Mouse (Mus musculus) midbrain, embryonic 11.5 days (tissue): ENCODE measurements around the gene Pbdc1. TPM values are rescaled to one million over a fixed set of nuclear protein-coding genes. Genes with fewer than 3 reads are reported as not detected.
A peak's percentile ranks its signal among the peaks of the same experiment; 100 is the strongest.
"Not testable (repeated sequence)": the region's sequence is repeated elsewhere in the genome, so short reads cannot be mapped to it uniquely, and the experiment has no call there.

Source experiments
- ATAC-seq: fragments of 200-750 bp; cut with Nextera tagmentation; 2 replicates; pipeline ENCODE4 v1.8.0; 2017; ENCODE audit warnings: moderate TSS enrichment, moderate library complexity; ENCODE audit not compliant: low FRiP score
- DNase-seq: peaks from one replicate; pipeline ENCODE4 v3.0.0; 2015; ENCODE audit warnings: low spot score; ENCODE audit errors: missing footprints
- H3K27ac ChIP-seq: fragments of 300-500 bp; sonication (generic); 2 replicates; pipeline ENCODE4 v1.5.1; 2014; ENCODE audit warnings: low read depth, low read length
- H3K27me3 ChIP-seq: fragments of 300-500 bp; sonication (generic); 2 replicates; pipeline ENCODE4 v1.6.1; 2014; ENCODE audit warnings: mild to moderate bottlenecking, low read length, moderate library complexity, mixed read lengths; ENCODE audit not compliant: control insufficient read depth, insufficient read depth
- H3K36me3 ChIP-seq: fragments of 300-500 bp; sonication (generic); 2 replicates; pipeline ENCODE4 v1.6.1; 2014; ENCODE audit warnings: mild to moderate bottlenecking, low read length, moderate library complexity, mixed read lengths; ENCODE audit not compliant: control insufficient read depth, insufficient read depth
- H3K4me1 ChIP-seq: fragments of 300-500 bp; sonication (generic); 2 replicates; pipeline ENCODE4 v1.6.1; 2014; ENCODE audit warnings: low read length; ENCODE audit not compliant: control insufficient read depth, insufficient read depth
- H3K4me2 ChIP-seq: fragments of 300-500 bp; sonication (generic); 2 replicates; pipeline ENCODE4 v1.6.1; 2014; ENCODE audit warnings: mild to moderate bottlenecking, moderate library complexity
- H3K4me3 ChIP-seq: fragments of 300-500 bp; sonication (generic); 2 replicates; pipeline ENCODE4 v1.5.1; 2014; ENCODE audit warnings: low read depth, low read length
- H3K9ac ChIP-seq: fragments of 300-500 bp; sonication (generic); 2 replicates; pipeline ENCODE4 v1.6.1; 2014; ENCODE audit warnings: low read length
- H3K9me3 ChIP-seq: fragments of 300-500 bp; sonication (generic); 2 replicates; pipeline ENCODE4 v1.6.1; 2016; ENCODE audit warnings: low read length; ENCODE audit not compliant: control insufficient read depth
- WGBS: fragments of 180-500 bp; shearing (Covaris S2); extraction: QIAGEN DNeasy Blood & Tissue Kit; methylation state at CpG from one replicate; pipeline ENCODE4 v1.1.7; 2014; 5-methylcytosine and 5-hydroxymethylcytosine counted together
- polyA plus RNA-seq: library from polyadenylated mRNA; unstranded; fragments of >200 nt; fragmentation: Nextera tagmentation; extraction: Ambion mirVana; gene quantifications from 2 replicates; pipeline ENCODE4 v1.2.1, GENCODE M21; 2014

The Pbdc1 gene
- 69.9 and 73.2 TPM in 2 replicates for polyA plus RNA-seq

DNA sequence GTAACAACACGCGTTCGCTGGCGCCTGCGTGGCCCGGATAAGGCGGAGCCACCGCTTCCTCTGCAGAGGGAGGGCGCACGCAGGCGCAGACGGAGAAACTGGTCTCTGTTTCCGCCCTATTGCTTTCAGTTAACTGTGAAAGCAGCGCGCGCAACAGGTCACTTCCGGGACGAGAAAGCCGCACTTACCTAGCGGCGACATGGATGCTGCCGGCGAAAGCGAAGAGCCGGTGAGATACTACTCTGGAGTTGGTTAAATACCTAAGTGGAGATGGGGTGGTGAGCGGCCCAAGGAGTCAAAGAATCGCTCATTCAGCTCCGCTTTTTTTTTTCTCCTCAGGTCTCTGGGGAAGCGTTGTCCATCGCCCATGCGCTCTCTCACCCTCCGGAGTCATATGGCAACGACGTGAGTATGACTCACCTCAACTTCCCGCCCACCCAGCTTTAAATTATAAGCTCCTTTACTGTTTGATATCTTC lies at the start of gene Pbdc1:
TSS of gene Pbdc1 (plus strand) at position 142 of the 478 bp plus-strand sequence.
- ATAC-seq (peak; percentile 99), DNase-seq (peak; percentile 97)
- peak within 1 kb of the TSS; percentile 63 for H3K4me2 ChIP-seq
- H3K27me3 ChIP-seq = no peaks in the 10 kb centered on the region
- peaks cover 4% of the 10 kb centered on the region; the same call in 1 of the 2 replicates for H3K4me1 ChIP-seq
- H3K9me3 ChIP-seq = no peaks in the 10 kb centered on the region
- peak within 1 kb of the TSS; percentile 54 for H3K9ac ChIP-seq
- no peaks in the 10 kb centered on the region for H3K36me3 ChIP-seq
- peak within 1 kb of the TSS; percentile 52 for H3K4me3 ChIP-seq
- H3K27ac ChIP-seq = no peak within 1 kb of the TSS
- 6% methylated on average over 35 of the region's 35 CpGs for WGBS

DNA sequence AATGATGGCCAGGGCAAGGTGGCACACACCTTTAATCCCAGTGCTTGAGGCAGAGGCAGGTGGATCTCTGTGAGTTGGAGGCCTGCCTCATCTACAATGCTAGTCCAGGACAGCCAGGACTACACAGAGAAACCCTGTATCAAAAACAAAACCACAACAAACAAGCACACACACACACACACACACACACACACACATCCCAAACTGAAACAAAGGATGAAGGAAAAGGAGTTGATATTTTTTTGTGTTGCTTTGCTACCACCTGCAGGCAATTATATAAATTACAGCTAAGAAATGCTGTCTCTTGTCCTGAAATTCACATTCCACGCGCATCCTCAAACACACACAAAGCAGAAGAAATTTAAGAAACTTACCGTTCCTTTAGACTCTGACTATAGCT lies 41.9 kb upstream of the Pbdc1 start:
- ATAC-seq = no peak
- Histone ChIP-seq H3K27me3 (no peaks in the 10 kb centered on the region; the same call in 1 of the 2 replicates), H3K4me2 (no peak overlapping the region), H3K27ac (no peak overlapping the region), H3K9me3 (no peaks in the 10 kb centered on the region), H3K4me3 (no peak overlapping the region), H3K36me3 (no peaks in the 10 kb centered on the region), H3K9ac (no peak overlapping the region), H3K4me1 (no peaks in the 10 kb centered on the region)
- 91% methylated on average over 3 of the region's 3 CpGs for WGBS
- no peak for DNase-seq

DNA sequence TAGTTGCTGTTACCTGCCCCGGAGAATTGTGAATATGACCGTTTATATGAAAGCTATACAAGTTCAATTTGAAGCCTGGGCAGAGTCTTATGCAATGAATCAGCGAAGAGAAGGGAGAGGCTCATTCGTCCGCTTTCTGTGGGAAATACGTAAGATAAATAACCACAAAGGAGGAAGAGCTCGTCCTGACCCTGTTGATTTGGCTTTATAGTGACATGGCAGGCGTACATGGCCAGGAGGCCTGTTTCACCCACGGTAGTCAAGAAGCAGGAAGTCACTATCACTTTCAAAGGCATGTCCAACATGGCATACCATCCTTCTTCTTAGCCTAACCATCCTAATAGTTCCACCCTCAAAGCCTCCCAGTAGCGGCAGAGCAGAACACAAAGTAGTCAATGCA lies 15.3 kb upstream of the Pbdc1 start:
- H3K36me3 ChIP-seq = peaks cover 5% of the 10 kb centered on the region; the same call in 1 of the 2 replicates
- no peak overlapping the region for H3K4me2 ChIP-seq
- no peak overlapping the region for H3K27ac ChIP-seq
- ATAC-seq (no peak), DNase-seq (no peak)
- H3K4me1 ChIP-seq = no peaks in the 10 kb centered on the region; the same call in 1 of the 2 replicates
- no peak overlapping the region for H3K9ac ChIP-seq
- H3K4me3 ChIP-seq = no peak overlapping the region
- H3K9me3 ChIP-seq = no peaks in the 10 kb centered on the region
- WGBS = 96% methylated on average over 10 of the region's 10 CpGs
- no peaks in the 10 kb centered on the region for H3K27me3 ChIP-seq

DNA sequence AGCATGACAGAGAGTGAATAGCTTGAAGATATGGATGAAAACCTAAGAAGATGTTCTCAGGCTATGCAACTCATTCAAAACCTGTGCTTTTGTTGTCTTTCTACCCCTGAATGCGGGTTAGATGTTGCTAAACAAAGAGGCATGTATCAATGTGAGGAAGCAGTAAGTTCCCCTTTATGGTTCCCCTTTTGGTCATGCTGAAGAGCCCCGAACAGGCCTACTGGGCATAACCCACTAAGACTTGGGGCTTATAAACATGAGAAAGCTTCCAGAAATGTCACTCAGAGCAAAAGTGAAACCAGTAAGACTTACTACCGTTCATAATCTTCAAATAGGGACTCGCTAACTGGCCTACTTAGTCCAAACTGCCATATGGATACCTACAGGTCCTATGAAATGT lies 14.8 kb upstream of the Pbdc1 start:
- Histone ChIP-seq H3K4me2 (no peak overlapping the region), H3K4me1 (no peaks in the 10 kb centered on the region; the same call in 1 of the 2 replicates), H3K27ac (no peak overlapping the region), H3K4me3 (no peak overlapping the region), H3K27me3 (no peaks in the 10 kb centered on the region), H3K9ac (no peak overlapping the region), H3K36me3 (peaks cover 3% of the 10 kb centered on the region; the same call in 1 of the 2 replicates), H3K9me3 (no peaks in the 10 kb centered on the region)
- WGBS = 96% methylated on average over 4 of the region's 4 CpGs
- DNase-seq = no peak
- no peak for ATAC-seq

DNA sequence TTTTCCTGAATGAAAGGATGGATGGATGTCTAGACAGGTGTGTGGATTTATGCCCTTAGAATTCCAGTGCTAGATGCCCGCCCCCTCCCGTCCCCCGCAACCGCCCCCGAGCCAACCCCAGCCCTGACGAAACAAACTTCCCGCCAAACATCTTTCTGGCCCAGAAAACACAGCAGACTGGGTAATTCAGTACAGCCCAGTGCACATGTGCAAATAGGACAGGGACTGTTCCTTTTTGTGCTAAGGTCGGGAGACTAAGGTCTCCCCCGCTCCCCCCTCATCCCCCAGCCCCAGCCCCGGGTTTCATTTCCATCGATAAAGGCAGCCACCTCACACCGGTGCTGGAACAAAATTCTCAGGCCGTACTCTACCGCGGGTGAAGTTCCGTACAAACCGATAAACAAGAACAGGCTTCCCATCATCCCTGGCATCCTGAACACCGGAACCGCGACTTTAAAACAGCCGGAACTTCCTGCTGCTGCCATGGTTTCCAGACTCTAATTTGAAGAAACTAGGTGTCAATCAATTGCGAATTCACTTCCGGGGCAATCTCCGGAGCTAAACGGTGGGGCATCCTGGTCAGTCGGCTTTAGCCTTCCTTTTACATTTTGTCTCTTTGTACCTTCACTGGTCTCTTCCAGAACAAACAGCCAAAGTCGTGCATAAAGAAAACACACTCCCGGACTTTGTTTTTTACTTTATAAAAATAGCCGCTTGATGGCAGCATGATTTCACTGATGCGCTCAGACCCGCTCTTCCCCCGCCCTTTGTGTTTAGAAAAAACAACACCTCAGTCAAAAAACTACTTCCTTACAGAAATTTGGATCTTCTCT lies 9.7 kb upstream of the Pbdc1 start:
- peak overlapping the region; percentile 54 for H3K4me3 ChIP-seq
- peak overlapping the region; percentile 52 for H3K4me2 ChIP-seq
- ATAC-seq = peak; percentile 94
- H3K9me3 ChIP-seq = no peaks in the 10 kb centered on the region
- peak; percentile 96 for DNase-seq
- H3K36me3 ChIP-seq = no peaks in the 10 kb centered on the region
- under 1% methylated on average over 31 of the region's 32 CpGs for WGBS
- H3K27ac ChIP-seq = no peak overlapping the region
- no peaks in the 10 kb centered on the region for H3K27me3 ChIP-seq
- no peaks in the 10 kb centered on the region; the same call in 1 of the 2 replicates for H3K4me1 ChIP-seq
- peak overlapping the region; percentile 60 for H3K9ac ChIP-seq

DNA sequence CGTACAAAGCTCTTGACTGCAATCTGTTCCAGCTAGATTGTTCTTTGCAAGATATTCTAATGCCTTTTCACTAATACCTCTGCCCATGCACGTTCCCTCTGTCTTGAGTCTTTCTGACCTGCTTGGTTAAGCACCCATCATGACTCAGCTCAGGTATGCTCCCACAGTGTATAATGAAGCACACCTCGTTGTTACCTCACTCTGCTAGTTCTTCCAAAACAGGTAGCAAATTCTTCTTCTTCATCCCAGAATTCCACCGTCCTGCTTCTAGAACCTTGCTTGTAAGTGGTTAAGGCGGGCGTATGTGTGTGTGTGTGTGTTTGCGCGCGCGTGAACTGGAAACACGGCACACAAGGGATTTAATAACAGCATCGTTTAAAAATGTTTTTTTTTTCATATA lies 405 bp upstream of the Pbdc1 start:
- H3K36me3 ChIP-seq = no peaks in the 10 kb centered on the region
- H3K9me3 ChIP-seq = no peaks in the 10 kb centered on the region
- peaks cover 4% of the 10 kb centered on the region; the same call in 1 of the 2 replicates for H3K4me1 ChIP-seq
- peak overlapping the region; percentile 52 for H3K4me3 ChIP-seq
- H3K9ac ChIP-seq = peak overlapping the region; percentile 41; the same call in 1 of the 2 replicates
- peak; percentile 75 for ATAC-seq
- WGBS = 10% methylated on average over 12 of the region's 12 CpGs
- H3K4me2 ChIP-seq = peak overlapping the region; percentile 50
- DNase-seq = no peak
- H3K27ac ChIP-seq = no peak overlapping the region
- H3K27me3 ChIP-seq = no peaks in the 10 kb centered on the region

DNA sequence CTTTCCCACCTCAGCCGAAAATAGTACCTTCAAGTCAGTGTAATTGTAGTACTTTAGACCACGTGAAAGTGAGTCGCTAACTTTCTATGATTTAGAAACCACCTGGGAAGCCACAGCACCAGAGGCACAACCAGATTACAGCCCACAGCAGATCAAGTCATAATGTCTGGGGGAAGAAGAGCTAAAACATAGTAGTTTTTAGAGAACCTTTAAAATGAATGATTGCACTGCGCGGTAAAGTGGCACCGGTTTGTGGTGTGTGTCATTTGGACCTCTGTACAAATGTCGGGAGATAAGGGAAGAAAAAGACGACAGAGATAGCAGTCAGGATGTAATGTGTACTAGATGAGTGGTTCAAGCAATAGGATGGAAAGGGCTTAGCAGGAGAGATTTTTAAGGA lies 540 bp downstream of the Pbdc1 start:
- no peak for DNase-seq

DNA sequence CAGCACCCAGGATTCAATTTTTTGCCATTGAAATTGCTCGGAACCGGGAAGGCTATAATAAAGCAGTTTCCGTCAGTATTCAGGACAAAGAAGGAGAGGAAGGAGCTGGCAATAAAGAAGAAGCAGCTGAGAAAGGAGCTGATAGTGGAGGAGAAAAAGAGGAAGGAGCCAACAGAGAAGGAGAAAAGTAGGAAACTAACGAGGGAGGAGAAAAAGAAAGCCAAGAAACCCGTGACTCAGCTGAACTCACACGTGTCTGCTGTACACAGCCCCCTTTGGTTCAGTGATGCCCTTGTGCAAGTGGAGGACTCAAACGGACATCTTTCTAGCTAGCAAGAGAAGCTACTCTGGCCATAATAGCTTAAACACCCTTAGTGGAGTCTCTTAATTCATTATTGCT lies 3.5 kb downstream of the Pbdc1 start:
- H3K27ac ChIP-seq, H3K4me1 ChIP-seq, H3K9me3 ChIP-seq, H3K27me3 ChIP-seq, ATAC-seq, H3K4me3 ChIP-seq, DNase-seq, H3K9ac ChIP-seq, H3K36me3 ChIP-seq, H3K4me2 ChIP-seq: not testable (repeated sequence)
- 93% methylated on average over 7 of the region's 7 CpGs for WGBS

More for the DNA sequence above, 540 bp downstream of the Pbdc1 start:
- Histone ChIP-seq H3K4me3 (peak overlapping the region; percentile 52), H3K4me2 (peak overlapping the region; percentile 63), H3K36me3 (no peaks in the 10 kb centered on the region), H3K27me3 (no peaks in the 10 kb centered on the region), H3K27ac (no peak overlapping the region), H3K4me1 (peaks cover 4% of the 10 kb centered on the region; the same call in 1 of the 2 replicates), H3K9me3 (no peaks in the 10 kb centered on the region), H3K9ac (peak overlapping the region; percentile 54)
- no peak for ATAC-seq
- WGBS = 11% methylated on average over 8 of the region's 8 CpGs

DNA sequence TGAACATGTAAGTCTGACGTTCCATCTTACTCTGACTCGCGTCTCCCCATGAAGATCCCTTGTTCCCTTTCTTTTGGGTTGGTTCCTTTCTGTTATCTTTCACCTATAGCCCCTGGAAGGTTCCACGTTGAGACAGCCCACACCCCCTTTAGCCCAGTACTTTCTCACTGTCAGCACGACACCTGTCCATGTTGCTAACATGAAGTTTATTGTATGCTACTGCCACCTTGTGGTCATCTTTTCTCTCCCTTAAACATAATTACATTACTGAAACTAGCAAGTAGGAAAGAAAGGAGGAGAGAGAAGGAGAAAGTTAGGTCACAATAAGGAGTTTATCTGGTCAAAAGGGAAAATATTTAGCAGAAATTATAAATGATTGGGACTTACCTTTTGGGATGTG lies 24.6 kb downstream of the Pbdc1 start:
- no peaks in the 10 kb centered on the region for H3K4me1 ChIP-seq
- H3K27me3 ChIP-seq = no peaks in the 10 kb centered on the region
- WGBS = 45% methylated on average over 5 of the region's 5 CpGs
- H3K4me2 ChIP-seq = no peak overlapping the region
- no peak overlapping the region for H3K4me3 ChIP-seq
- H3K9me3 ChIP-seq = no peaks in the 10 kb centered on the region
- H3K27ac ChIP-seq = no peak overlapping the region
- no peaks in the 10 kb centered on the region for H3K36me3 ChIP-seq
- DNase-seq = no peak
- no peak overlapping the region for H3K9ac ChIP-seq
- no peak for ATAC-seq
